Mouse (Mus musculus) layer of hippocampus, adult 18-20 months (tissue): ENCODE measurements around the gene Ptpdc1. TPM values are rescaled to one million over a fixed set of nuclear protein-coding genes. Genes with fewer than 3 reads are reported as not detected.

Experiments
- DNase-seq, 2 experiments: peaks; one replicate each; pipeline ENCODE4 v3.0.0; 2022; ENCODE audit warnings: low spot score in 2 of 2
- microRNA-seq, 2 experiments: library from miRNA; unstranded; fragments of <30 nt; microRNA quantifications; one replicate each; pipeline ENCODE4 v1.2.0; 2021
- total RNA-seq, 2 experiments: library from RNA; stranded (reverse); gene quantifications; 2 replicates each; pipeline ENCODE4 v1.2.3; 2021

Gene Ptpdc1
- total RNA-seq, 2 experiments from 2014 or later: 45.5 to 48.1 TPM

- DNase-seq: peak; percentile 86 to 92
Observed at GRCm38 (mm10) chr13:48552181-48553090, 73.0 kb downstream of the Ptpdc1 start.

GRCm38 (mm10) chr13:48548296-48548695 is 77.2 kb downstream of the Ptpdc1 start:
- no peak for DNase-seq

- DNase-seq: no peak
Observed at GRCm38 (mm10) chr13:48547623-48548022, 77.8 kb downstream of the Ptpdc1 start.

GRCm38 (mm10) chr13:48546330-48546917 is 79.0 kb downstream of the Ptpdc1 start:
- DNase-seq: peak; percentile 100

GRCm38 (mm10) chr13:48545476-48546281 is 79.8 kb downstream of the Ptpdc1 start:
- peak; percentile 95 to 97 for DNase-seq

GRCm38 (mm10) chr13:48544867-48545266 is 80.6 kb downstream of the Ptpdc1 start:
- DNase-seq: no peak

GRCm38 (mm10) chr13:48544391-48544790 is 81.1 kb downstream of the Ptpdc1 start:
- no peak for DNase-seq

GRCm38 (mm10) chr13:48540488-48540887 is 85.0 kb downstream of the Ptpdc1 start:
- DNase-seq: no peak

GRCm38 (mm10) chr13:48533441-48533840 is 92.0 kb downstream of the Ptpdc1 start:
- DNase-seq: no peak

GRCm38 (mm10) chr13:48531448-48531847 is 94.0 kb downstream of the Ptpdc1 start:
- DNase-seq: no peak

- no peak for DNase-seq
Observed at GRCm38 (mm10) chr13:48530685-48531084, 94.8 kb downstream of the Ptpdc1 start.

GRCm38 (mm10) chr13:48529028-48529427 is 96.4 kb downstream of the Ptpdc1 start:
- DNase-seq: no peak

- DNase-seq: peak; percentile 67 to 87
Observed at GRCm38 (mm10) chr13:48528123-48528871, 97.2 kb downstream of the Ptpdc1 start.

Small RNA genes within 50 kb of the gene (microRNA-seq; reads per million reads assigned to microRNA genes)
- gene Gm24111 (0 reads per million in 2 experiments), gene Mirlet7a-1 (229 to 356 reads per million in 2 experiments), gene Mirlet7d (24,964 to 50,029 reads per million in 2 experiments), gene Mirlet7f-1 (0 reads per million in 2 experiments)

Other genes with a start within 250 kb of the Ptpdc1 start
- 10 to 100 TPM; 19.4 to 24.9 TPM for gene Zfp169, start 112.2 kb downstream of the Ptpdc1 start, total RNA-seq
- gene A830005F24Rik, start 112.1 kb downstream of the Ptpdc1 start, total RNA-seq: 1 to 10 TPM; 1.5 to 3.5 TPM
- not detected for gene Barx1, start 37.3 kb upstream of the Ptpdc1 start, total RNA-seq
- gene Phf2, start 245.5 kb upstream of the Ptpdc1 start, total RNA-seq: 10 to 100 TPM; 41.0 to 41.7 TPM